Mouse (Mus musculus): ENCODE measurements around the gene Zcchc4.

GRCm38 (mm10) chr5:52741391-52742111, 33.7 kb upstream of the Zcchc4 start, which contains the start of gene Pi4k2b:
- TF ChIP-seq MYC (IDR thresholded peaks at IDR 0.05; ENCODE audit: low read depth, low read length) (no peak), NRF1 (IDR thresholded peaks at IDR 0.05; ENCODE audit: low read depth, low read length) (peak; percentile 81), MAFK (IDR thresholded peaks at IDR 0.05; ENCODE audit: insufficient replicate concordance, low read length) (no peak), RAD21 (IDR thresholded peaks at IDR 0.05; ENCODE audit: low read depth, low read length) (no peak), EP300 (IDR thresholded peaks at IDR 0.05; ENCODE audit: low read length) (no peak), POLR2A (IDR thresholded peaks at IDR 0.05; ENCODE audit: low read depth, low read length) (peak; percentile 72), TCF12 (IDR thresholded peaks at IDR 0.05; ENCODE audit: low read depth, low read length) (peak; percentile 45; the same call in 1 of the 2 replicates), ETS1 (conservative IDR thresholded peaks at IDR 0.05; ENCODE audit: low read depth, low read length) (no peak), ZMIZ1 (IDR thresholded peaks at IDR 0.05; ENCODE audit: low read depth, low read length) (peak; percentile 66; the same call in 1 of the 2 replicates), RCOR1 (conservative IDR thresholded peaks at IDR 0.05; ENCODE audit: low read depth, low read length) (no peak), USF1 (IDR thresholded peaks at IDR 0.05; ENCODE audit: low read depth, low read length) (no peak), SMC3 (IDR thresholded peaks at IDR 0.05; ENCODE audit: low read depth, low read length) (no peak), CTCF (conservative IDR thresholded peaks at IDR 0.05 in 1 of 2, IDR thresholded peaks at IDR 0.05 in 1 of 2; ENCODE audit: low read depth in 2 of 2, low read length in 2 of 2) (no peak)
